Mouse (Mus musculus) stomach, postnatal 0 days (tissue): Measurements from ENCODE around the gene Hrk.

ENCODE experiments used
- CTCF ChIP-seq: IDR thresholded peaks from 2 replicates; pipeline ENCODE4 v1.5.1; 2016; ENCODE audit warnings: antibody characterized with exemption, low read depth, mild to moderate bottlenecking, moderate library complexity
- EP300 ChIP-seq: optimal IDR thresholded peaks from 2 replicates; pipeline ENCODE3; 2016; ENCODE audit warnings: antibody characterized with exemption

DNA sequence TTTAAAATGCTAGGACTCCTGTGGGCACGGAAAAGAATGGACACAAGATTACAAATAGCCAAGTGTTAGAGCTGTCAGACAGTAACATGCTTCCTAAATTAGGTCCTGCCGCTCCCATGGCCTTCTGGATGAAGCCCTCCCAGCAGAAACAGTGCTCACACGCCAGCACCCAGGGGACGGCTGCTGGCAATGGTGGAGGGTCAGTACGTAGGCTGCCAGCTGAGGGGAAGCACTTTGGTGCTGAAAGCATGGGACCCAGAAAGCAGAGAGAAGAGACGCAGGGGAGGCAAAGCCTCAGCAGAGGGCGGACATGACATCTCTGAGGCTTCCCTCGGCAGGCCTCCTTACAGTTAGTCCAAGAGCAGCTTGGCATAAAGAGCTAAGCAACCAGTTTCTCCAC is 24.8 kb upstream of the Hrk start:
- no peak for TF ChIP-seq CTCF
- TF ChIP-seq EP300, result no peak
